Mouse (Mus musculus) urinary bladder, postnatal 14 days (tissue): ENCODE data around the gene Gm5891.
"Not testable (repeated sequence)": the region's sequence is repeated elsewhere in the genome, so short reads cannot be mapped to it uniquely, and the experiment has no call there.

ENCODE experiments used
- DNase-seq: peaks from one replicate; pipeline ENCODE4 v3.0.0; 2021; ENCODE audit warnings: low spot score

The Gm5891 gene

DNA sequence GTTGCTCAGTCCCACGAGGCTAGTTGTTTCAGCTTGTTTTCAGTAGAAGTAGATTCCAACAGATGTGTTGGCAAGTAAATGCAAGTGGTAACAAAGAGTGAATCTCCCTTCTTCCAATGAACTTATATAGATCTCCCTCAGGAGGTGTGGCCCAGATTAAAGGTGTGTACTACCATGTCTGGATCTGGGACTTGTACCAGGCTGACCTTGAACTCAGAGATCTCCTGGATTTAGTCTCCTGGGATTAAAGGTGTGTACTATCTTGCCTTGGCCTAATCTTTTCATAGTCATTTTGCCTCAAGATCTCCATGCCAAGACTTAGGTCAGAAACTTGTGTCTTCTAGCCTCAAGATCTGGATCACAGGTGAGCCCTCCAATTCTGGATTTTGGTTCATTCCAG lies at the start of gene Gm5891:
Gene Gm5891 (minus strand): TSS at position 101 of the 400 bp plus-strand sequence.
- DNase-seq, result not testable (repeated sequence)
